Mouse (Mus musculus): ENCODE data around the gene Cyp2b9. TPM values are rescaled to one million over a fixed set of nuclear protein-coding genes. Genes with fewer than 3 reads are reported as not detected.
"Not testable (repeated sequence)": the region's sequence is repeated elsewhere in the genome, so short reads cannot be mapped to it uniquely, and the experiment has no call there.

The Cyp2b9 gene
- polyA plus RNA-seq (2012; fragmentation: generic; extraction: Trizol) = not detected
- long read RNA-seq, experiment 1 = 0 reads
- long read RNA-seq, experiment 2 = 0 reads

GRCm38 (mm10) chr7:26173111-26173510, at the start of gene Cyp2b9:
Cyp2b9 (plus strand) TSS chr7:26173411.
- H3K4me3 ChIP-seq (ENCODE audit: insufficient read depth, poor library complexity, severe bottlenecking); H3ac ChIP-seq (ENCODE audit: control insufficient read depth, insufficient read length, low read depth); H3K27me3 ChIP-seq (ENCODE audit: control insufficient read depth, insufficient read depth, insufficient read length); H3K79me3 ChIP-seq (ENCODE audit: low read depth); H3K36me3 ChIP-seq (ENCODE audit: control insufficient read depth, insufficient read depth); H3K79me2 ChIP-seq (ENCODE audit: control insufficient read depth, insufficient read depth): not testable (repeated sequence)

- H3K36me3 ChIP-seq (ENCODE audit: control insufficient read depth, insufficient read depth); H3ac ChIP-seq (ENCODE audit: control insufficient read depth, insufficient read length, low read depth); H3K27me3 ChIP-seq (ENCODE audit: control insufficient read depth, insufficient read depth, insufficient read length); H3K79me2 ChIP-seq (ENCODE audit: control insufficient read depth, insufficient read depth); H3K79me3 ChIP-seq (ENCODE audit: low read depth); H3K4me3 ChIP-seq (ENCODE audit: insufficient read depth, poor library complexity, severe bottlenecking): not testable (repeated sequence)
These were observed 33.6 kb upstream of the Cyp2b9 start for GRCm38 (mm10) chr7:26139623-26140022.

GRCm38 (mm10) chr7:26143657-26144056, 29.6 kb upstream of the Cyp2b9 start:
- H3K79me3 ChIP-seq (ENCODE audit: low read depth); H3K36me3 ChIP-seq (ENCODE audit: control insufficient read depth, insufficient read depth); H3K79me2 ChIP-seq (ENCODE audit: control insufficient read depth, insufficient read depth); H3K4me3 ChIP-seq (ENCODE audit: insufficient read depth, poor library complexity, severe bottlenecking); H3ac ChIP-seq (ENCODE audit: control insufficient read depth, insufficient read length, low read depth); H3K27me3 ChIP-seq (ENCODE audit: control insufficient read depth, insufficient read depth, insufficient read length): not testable (repeated sequence)

- not testable (repeated sequence) for H3ac ChIP-seq (ENCODE audit: control insufficient read depth, insufficient read length, low read depth); H3K4me3 ChIP-seq (ENCODE audit: insufficient read depth, poor library complexity, severe bottlenecking)
These were observed 4.3 kb upstream of the Cyp2b9 start for GRCm38 (mm10) chr7:26168765-26169536.

GRCm38 (mm10) chr7:26201083-26201482, 27.9 kb downstream of the Cyp2b9 start:
- H3K36me3 ChIP-seq (ENCODE audit: control insufficient read depth, insufficient read depth) = no peaks in the 10 kb centered on the region
- no peaks in the 10 kb centered on the region for H3K79me2 ChIP-seq (ENCODE audit: control insufficient read depth, insufficient read depth)
- H3K27me3 ChIP-seq (ENCODE audit: control insufficient read depth, insufficient read depth, insufficient read length) = no peaks in the 10 kb centered on the region
- H3K4me3 ChIP-seq (ENCODE audit: insufficient read depth, poor library complexity, severe bottlenecking) = no peak overlapping the region
- TF ChIP-seq CEBPB (IDR thresholded peaks at IDR 0.05; ENCODE audit: low read depth) = no peak
- no peak for TF ChIP-seq FOSL1 (IDR thresholded peaks at IDR 0.05; ENCODE audit: insufficient read depth, low read length, poor library complexity, severe bottlenecking)
- no peak for TF ChIP-seq USF1 (IDR thresholded peaks at IDR 0.05; ENCODE audit: low read depth)
- no peak for TF ChIP-seq MAX (IDR thresholded peaks at IDR 0.05)
- no peaks in the 10 kb centered on the region for H3K79me3 ChIP-seq (ENCODE audit: low read depth)
- no peak overlapping the region for H3ac ChIP-seq (ENCODE audit: control insufficient read depth, insufficient read length, low read depth)

More at GRCm38 (mm10) chr7:26168765-26169536, 4.3 kb upstream of the Cyp2b9 start:
- not testable (repeated sequence) for H3K79me2 ChIP-seq (ENCODE audit: control insufficient read depth, insufficient read depth); H3K27me3 ChIP-seq (ENCODE audit: control insufficient read depth, insufficient read depth, insufficient read length); H3K79me3 ChIP-seq (ENCODE audit: low read depth); H3K36me3 ChIP-seq (ENCODE audit: control insufficient read depth, insufficient read depth)

DNA sequence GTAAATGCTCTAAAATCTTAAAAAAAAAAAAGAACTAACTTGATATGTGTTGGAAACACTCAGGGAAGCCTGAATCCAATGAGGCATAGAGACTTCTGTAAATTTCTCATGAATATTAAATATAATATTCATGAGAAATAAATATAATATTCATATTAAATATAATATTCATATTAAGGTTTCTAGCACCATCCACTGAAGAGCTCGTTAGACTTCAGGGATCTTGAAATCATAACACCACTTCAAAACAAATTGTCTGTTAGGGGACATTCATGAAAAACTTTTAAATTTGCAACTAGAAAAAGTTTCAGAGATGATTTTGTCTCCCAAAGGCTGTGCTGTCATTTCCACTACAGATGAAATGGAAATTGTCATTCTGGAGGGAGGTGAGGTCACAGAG, 86.8 kb downstream of the Cyp2b9 start, which contains the start of gene Vmn1r184:
Gene Vmn1r184 (plus strand): TSS at position 301 of the 400 bp plus-strand sequence.
- not testable (repeated sequence) for H3K79me3 ChIP-seq (ENCODE audit: low read depth); H3K79me2 ChIP-seq (ENCODE audit: control insufficient read depth, insufficient read depth); H3K36me3 ChIP-seq (ENCODE audit: control insufficient read depth, insufficient read depth); H3ac ChIP-seq (ENCODE audit: control insufficient read depth, insufficient read length, low read depth); H3K4me3 ChIP-seq (ENCODE audit: insufficient read depth, poor library complexity, severe bottlenecking); H3K27me3 ChIP-seq (ENCODE audit: control insufficient read depth, insufficient read depth, insufficient read length)

Other genes with a start within 250 kb of the Cyp2b9 start
- gene Cyp2b13, start 111.9 kb upstream of the Cyp2b9 start, polyA plus RNA-seq (2012; fragmentation: generic; extraction: Trizol) = 0.15 TPM
- gene Vmn1r184, start 86.9 kb downstream of the Cyp2b9 start, polyA plus RNA-seq (2012; fragmentation: generic; extraction: Trizol) = not detected
- gene Cyp2a4, start 133.8 kb downstream of the Cyp2b9 start, polyA plus RNA-seq (2012; fragmentation: generic; extraction: Trizol) = not detected
- not detected for gene Nlrp9c, start 230.3 kb downstream of the Cyp2b9 start, polyA plus RNA-seq (2012; fragmentation: generic; extraction: Trizol)